Mouse (Mus musculus): ENCODE data around the gene Olfr1426. TPM values are rescaled to one million over a fixed set of nuclear protein-coding genes. Genes with fewer than 3 reads are reported as not detected.
"Not testable (repeated sequence)": the region's sequence is repeated elsewhere in the genome, so short reads cannot be mapped to it uniquely, and the experiment has no call there.

Olfr1426 gene
- total RNA-seq (2021) = not detected

- DNase-seq (ENCODE audit: extremely low spot score in 1 of 2, low spot score in 1 of 2) = no peak
Observed at GRCm38 (mm10) chr19:12091913-12092312, at the start of gene Olfr1426. Gene Olfr1426 (minus strand): TSS chr19:12092013.

- DNase-seq (ENCODE audit: extremely low spot score in 1 of 2, low spot score in 1 of 2) = no peak
Observed at GRCm38 (mm10) chr19:12134289-12134688, 42.5 kb upstream of the Olfr1426 start.

GRCm38 (mm10) chr19:12123103-12123502 lies 31.3 kb upstream of the Olfr1426 start, which contains the start of gene Olfr76:
Gene Olfr76 (minus strand): TSS chr19:12123203.
- no peak for DNase-seq (ENCODE audit: extremely low spot score in 1 of 2, low spot score in 1 of 2)

GRCm38 (mm10) chr19:12116464-12116863 lies 24.7 kb upstream of the Olfr1426 start:
- DNase-seq (ENCODE audit: extremely low spot score in 1 of 2, low spot score in 1 of 2) = no peak

- DNase-seq (ENCODE audit: extremely low spot score in 1 of 2, low spot score in 1 of 2) = no peak
Observed at GRCm38 (mm10) chr19:12115797-12116196, 24.0 kb upstream of the Olfr1426 start, which contains the start of gene Olfr1428. Gene Olfr1428 (minus strand): TSS chr19:12115897.

- DNase-seq (ENCODE audit: extremely low spot score in 1 of 2, low spot score in 1 of 2) = no peak
Observed at GRCm38 (mm10) chr19:12113807-12114206, 22.0 kb upstream of the Olfr1426 start.

GRCm38 (mm10) chr19:12104541-12104940 lies 12.7 kb upstream of the Olfr1426 start:
- no peak for DNase-seq (ENCODE audit: extremely low spot score in 1 of 2, low spot score in 1 of 2)

- no peak for DNase-seq (ENCODE audit: extremely low spot score in 1 of 2, low spot score in 1 of 2)
Observed at GRCm38 (mm10) chr19:12103234-12103633, 11.4 kb upstream of the Olfr1426 start, which contains the start of gene Olfr1427. Gene Olfr1427 (minus strand): TSS chr19:12103334.

GRCm38 (mm10) chr19:12077631-12078030 lies 14.2 kb downstream of the Olfr1426 start, which contains the start of gene Olfr1425:
Gene Olfr1425 (minus strand): TSS chr19:12077731.
- not testable (repeated sequence) for DNase-seq (ENCODE audit: extremely low spot score in 1 of 2, low spot score in 1 of 2)

GRCm38 (mm10) chr19:12069546-12069945 lies 22.3 kb downstream of the Olfr1426 start:
- DNase-seq (ENCODE audit: extremely low spot score in 1 of 2, low spot score in 1 of 2) = not testable (repeated sequence)

GRCm38 (mm10) chr19:12067806-12068205 lies 24.0 kb downstream of the Olfr1426 start:
- DNase-seq (ENCODE audit: extremely low spot score in 1 of 2, low spot score in 1 of 2) = not testable (repeated sequence)

GRCm38 (mm10) chr19:12062582-12062981 lies 29.2 kb downstream of the Olfr1426 start, which contains the start of gene Olfr1424:
Gene Olfr1424 (minus strand): TSS chr19:12062682.
- DNase-seq (ENCODE audit: extremely low spot score in 1 of 2, low spot score in 1 of 2) = not testable (repeated sequence)

- DNase-seq (ENCODE audit: extremely low spot score in 1 of 2, low spot score in 1 of 2) = no peak
Observed at GRCm38 (mm10) chr19:12043163-12043562, 48.6 kb downstream of the Olfr1426 start.

GRCm38 (mm10) chr19:12041217-12041616 lies 50.6 kb downstream of the Olfr1426 start, which contains the start of gene Olfr1423:
Gene Olfr1423 (minus strand): TSS chr19:12041317.
- DNase-seq (ENCODE audit: extremely low spot score in 1 of 2, low spot score in 1 of 2) = no peak

- no peak for DNase-seq (ENCODE audit: extremely low spot score in 1 of 2, low spot score in 1 of 2)
Observed at GRCm38 (mm10) chr19:12037727-12038126, 54.1 kb downstream of the Olfr1426 start.

Other genes with a start within 250 kb of the Olfr1426 start
- not detected for gene Olfr1418, start 230.9 kb downstream of the Olfr1426 start, total RNA-seq (2021)
- not detected for gene Olfr1419, start 216.9 kb downstream of the Olfr1426 start, total RNA-seq (2021)
- gene Olfr1420, start 205.4 kb downstream of the Olfr1426 start, total RNA-seq (2021) = not detected
- gene Patl1, start 179.6 kb downstream of the Olfr1426 start, total RNA-seq (2021) = 10 to 100 TPM; 19.3 TPM
- 10 to 100 TPM; 52.9 to 54.8 TPM for gene Osbp, start 126.1 kb downstream of the Olfr1426 start, total RNA-seq (2021)
- not detected for gene Olfr1423, start 50.7 kb downstream of the Olfr1426 start, total RNA-seq (2021)
- gene Olfr1424, start 29.3 kb downstream of the Olfr1426 start, total RNA-seq (2021) = not detected
- gene Olfr1425, start 14.3 kb downstream of the Olfr1426 start, total RNA-seq (2021) = not detected
- not detected for gene Olfr1427, start 11.3 kb upstream of the Olfr1426 start, total RNA-seq (2021)
- not detected for gene Olfr1428, start 23.9 kb upstream of the Olfr1426 start, total RNA-seq (2021)
- gene Olfr76, start 31.2 kb upstream of the Olfr1426 start, total RNA-seq (2021) = not detected
- not detected for gene Olfr1555-ps1, start 78.1 kb upstream of the Olfr1426 start, total RNA-seq (2021)
- not detected for gene Olfr1431, start 108.6 kb upstream of the Olfr1426 start, total RNA-seq (2021)
- not detected for gene Olfr1432, start 140.6 kb upstream of the Olfr1426 start, total RNA-seq (2021)
- not detected for gene Olfr262, start 149.6 kb upstream of the Olfr1426 start, total RNA-seq (2021)
- not detected for gene Olfr235, start 169.0 kb upstream of the Olfr1426 start, total RNA-seq (2021)
- gene Olfr1434, start 187.8 kb upstream of the Olfr1426 start, total RNA-seq (2021) = not detected
- not detected for gene Olfr1436, start 207.1 kb upstream of the Olfr1426 start, total RNA-seq (2021)
- not detected for gene Olfr1437, start 233.1 kb upstream of the Olfr1426 start, total RNA-seq (2021)
- not detected for gene Olfr1438-ps1, start 243.9 kb upstream of the Olfr1426 start, total RNA-seq (2021)